Mouse (Mus musculus): ENCODE results near the gene Caap1. TPM values are rescaled to one million over a fixed set of nuclear protein-coding genes. Genes with fewer than 3 reads are reported as not detected.

Caap1 gene
- polyA plus RNA-seq, 1 experiment from 2014 or later: 23.4 TPM

DNA sequence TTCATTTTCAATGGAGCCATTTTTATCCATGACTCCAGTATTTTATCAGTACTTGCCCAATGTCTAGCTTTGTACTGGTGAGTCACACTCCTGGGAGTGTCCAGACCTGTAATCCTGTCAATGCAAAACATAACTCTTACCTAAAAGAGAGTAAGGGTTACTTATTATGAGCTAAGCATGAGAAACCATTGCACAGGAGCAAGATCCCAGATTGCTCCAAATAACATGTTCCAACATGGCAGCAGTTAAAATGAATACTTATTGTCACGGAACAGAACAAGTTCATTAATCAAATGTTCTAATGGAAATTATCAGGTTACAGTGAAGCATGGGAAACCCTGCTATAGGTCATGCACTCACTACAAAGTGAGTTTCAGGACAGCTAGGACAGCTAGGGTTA is 3.7 kb upstream of the Caap1 start:
- ATAC-seq: no peak
- Histone ChIP-seq H3K27me3 (no peaks in the 10 kb centered on the region), H3K9ac (replicated peaks) (no peak overlapping the region), H3K27ac (no peak overlapping the region), H3K4me3 (replicated peaks) (no peak overlapping the region), H3K4me2 (replicated peaks) (no peak overlapping the region), H3K9me3 (no peaks in the 10 kb centered on the region), H3K36me3 (no peaks in the 10 kb centered on the region), H3K4me1 (replicated peaks) (peaks cover 6% of the 10 kb centered on the region)
- 90% methylated on average over 1 of the region's 1 CpGs for WGBS

DNA sequence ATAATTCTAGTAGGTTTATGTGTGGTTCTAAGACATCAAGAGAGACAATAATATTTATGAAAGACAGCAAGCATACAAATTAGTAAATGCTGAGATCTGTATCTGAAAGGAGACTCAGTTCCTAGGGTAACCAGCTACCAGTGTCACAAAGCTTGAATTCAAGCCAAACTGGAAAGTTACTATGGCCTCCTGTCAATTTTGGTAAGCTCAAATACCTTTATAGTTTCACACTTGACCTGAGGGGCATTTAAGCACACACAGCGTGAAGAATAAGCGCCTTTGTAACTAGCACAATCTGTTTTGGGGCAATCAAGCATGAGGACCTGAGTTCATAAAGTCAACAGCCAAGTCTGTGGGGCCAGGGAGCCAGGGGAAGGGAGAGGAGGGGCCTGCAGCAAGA is 2.7 kb upstream of the Caap1 start:
- no peaks in the 10 kb centered on the region for H3K36me3 ChIP-seq
- H3K27ac ChIP-seq: no peak overlapping the region
- H3K9ac ChIP-seq (replicated peaks): no peak overlapping the region
- H3K4me1 ChIP-seq (replicated peaks): peaks cover 15% of the 10 kb centered on the region
- ATAC-seq: no peak
- H3K9me3 ChIP-seq: no peaks in the 10 kb centered on the region
- no peak overlapping the region for H3K4me2 ChIP-seq (replicated peaks)
- H3K27me3 ChIP-seq: no peaks in the 10 kb centered on the region
- 34% methylated on average over 2 of the region's 2 CpGs for WGBS
- H3K4me3 ChIP-seq (replicated peaks): no peak overlapping the region

DNA sequence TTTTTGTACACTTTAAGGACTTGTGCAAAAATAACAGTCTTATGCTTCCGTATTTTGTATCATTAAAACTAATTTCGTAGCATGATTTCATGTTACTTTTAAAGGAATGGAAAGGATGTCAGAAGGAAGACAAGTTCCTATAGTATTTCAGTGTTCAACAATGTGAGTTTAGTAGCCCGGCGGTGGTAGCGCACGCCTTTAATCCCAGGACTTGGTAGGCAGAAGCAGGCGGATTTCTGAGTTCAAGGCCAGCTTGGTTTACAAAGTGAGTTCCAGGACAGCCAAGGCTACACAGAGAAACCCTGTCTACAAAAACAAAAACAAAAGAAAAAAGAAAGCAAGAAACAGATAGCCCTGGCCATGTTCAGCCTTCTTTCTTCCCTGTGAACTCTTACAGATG is 549 bp upstream of the Caap1 start:
- H3K27me3 ChIP-seq: no peaks in the 10 kb centered on the region
- H3K4me1 ChIP-seq (replicated peaks): peaks cover 15% of the 10 kb centered on the region
- H3K9me3 ChIP-seq: no peaks in the 10 kb centered on the region
- H3K9ac ChIP-seq (replicated peaks): no peak overlapping the region
- ATAC-seq: no peak; the same call in 1 of the 2 replicates
- H3K4me3 ChIP-seq (replicated peaks): peak overlapping the region; percentile 96; the same call in 1 of the 2 replicates
- H3K36me3 ChIP-seq: no peaks in the 10 kb centered on the region
- no peak overlapping the region for H3K27ac ChIP-seq
- WGBS: 75% methylated on average over 7 of the region's 7 CpGs
- no peak overlapping the region for H3K4me2 ChIP-seq (replicated peaks)

DNA sequence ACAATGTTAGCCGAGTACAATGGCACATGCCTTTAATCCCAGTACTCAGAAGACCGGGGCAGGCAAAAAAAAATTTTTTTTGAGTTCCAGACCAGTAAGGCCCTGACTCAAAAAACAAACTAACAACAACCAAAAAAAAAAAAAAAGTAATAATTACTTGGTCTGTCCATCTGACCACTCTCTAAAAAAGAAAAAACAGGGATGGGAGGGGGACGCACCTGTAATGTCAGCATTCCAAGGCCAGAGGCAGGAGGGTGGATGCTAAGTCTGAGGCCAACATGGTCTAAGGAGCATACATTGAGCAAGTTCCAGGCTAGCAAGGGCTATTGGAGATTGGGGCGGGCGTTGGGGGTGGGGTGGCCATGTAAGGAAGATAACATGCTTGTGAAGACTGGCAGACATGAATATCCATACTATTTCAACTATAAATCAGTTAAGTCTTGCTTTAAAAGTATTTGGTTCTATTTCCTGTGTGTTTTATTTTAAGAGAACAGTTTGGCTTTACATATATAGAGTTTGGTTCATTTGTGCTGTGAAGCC is 1.6 kb downstream of the Caap1 start:
- ATAC-seq: no peak
- no peaks in the 10 kb centered on the region for H3K36me3 ChIP-seq
- H3K9ac ChIP-seq (replicated peaks): no peak overlapping the region
- H3K9me3 ChIP-seq: no peaks in the 10 kb centered on the region
- H3K4me3 ChIP-seq (replicated peaks): peak overlapping the region; percentile 96
- 91% methylated on average over 5 of the region's 5 CpGs for WGBS
- no peaks in the 10 kb centered on the region for H3K27me3 ChIP-seq
- peaks cover 15% of the 10 kb centered on the region for H3K4me1 ChIP-seq (replicated peaks)
- peak overlapping the region; percentile 75 for H3K4me2 ChIP-seq (replicated peaks)
- no peak overlapping the region for H3K27ac ChIP-seq

DNA sequence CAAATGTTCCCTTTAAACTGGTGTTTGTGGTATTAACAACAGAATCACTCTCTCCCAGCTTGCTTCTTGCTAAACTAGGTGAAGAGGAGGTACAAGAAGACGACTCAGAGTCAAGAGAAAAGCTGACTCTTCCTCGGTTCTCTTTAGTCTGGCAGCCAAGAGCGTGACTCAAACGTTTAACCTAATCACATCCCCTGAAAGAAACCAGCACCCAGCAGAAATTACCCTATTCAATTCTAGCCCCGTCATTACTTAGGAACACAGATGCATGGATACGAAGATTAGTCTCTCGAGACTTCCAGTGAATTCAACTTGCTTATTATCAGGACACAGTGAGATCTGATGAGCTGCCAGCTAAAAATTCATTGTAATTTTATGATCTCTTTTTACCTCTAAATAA is 12.3 kb downstream of the Caap1 start:
- no peaks in the 10 kb centered on the region for H3K4me1 ChIP-seq (replicated peaks)
- no peak overlapping the region for H3K4me3 ChIP-seq (replicated peaks)
- WGBS: 66% methylated on average over 7 of the region's 7 CpGs

DNA sequence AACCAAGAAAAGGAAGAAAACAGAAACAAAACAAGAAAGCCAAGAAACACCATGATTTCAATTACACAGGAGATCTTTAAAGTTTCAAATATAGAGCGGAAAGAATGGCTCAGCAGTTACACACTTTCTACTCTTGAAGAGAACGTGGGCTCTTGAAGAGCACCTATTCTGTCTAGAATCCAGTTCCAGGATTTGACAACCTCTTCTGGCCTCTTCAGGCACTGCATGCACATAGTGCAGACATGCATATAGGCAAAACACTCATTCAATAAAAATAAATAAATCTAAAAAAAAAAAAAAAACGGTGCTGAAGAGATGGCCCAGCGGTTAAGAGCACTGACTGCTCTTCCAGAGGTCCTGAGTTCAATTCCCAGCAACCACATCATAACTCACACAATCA is 13.6 kb downstream of the Caap1 start:
- no peak for ATAC-seq
- H3K9me3 ChIP-seq: no peaks in the 10 kb centered on the region
- H3K27me3 ChIP-seq: no peaks in the 10 kb centered on the region
- no peak overlapping the region for H3K4me2 ChIP-seq (replicated peaks)
- no peak overlapping the region for H3K27ac ChIP-seq
- peaks cover 48% of the 10 kb centered on the region for H3K36me3 ChIP-seq
- no peak overlapping the region for H3K4me3 ChIP-seq (replicated peaks)
- 96% methylated on average over 4 of the region's 4 CpGs for WGBS
- H3K9ac ChIP-seq (replicated peaks): no peak overlapping the region
- no peaks in the 10 kb centered on the region for H3K4me1 ChIP-seq (replicated peaks)

More for the DNA sequence above, 12.3 kb downstream of the Caap1 start:
- no peak for ATAC-seq
- Histone ChIP-seq H3K36me3 (peaks cover 40% of the 10 kb centered on the region), H3K27me3 (no peaks in the 10 kb centered on the region), H3K9me3 (no peaks in the 10 kb centered on the region), H3K9ac (replicated peaks) (no peak overlapping the region), H3K27ac (no peak overlapping the region), H3K4me2 (replicated peaks) (no peak overlapping the region)

DNA sequence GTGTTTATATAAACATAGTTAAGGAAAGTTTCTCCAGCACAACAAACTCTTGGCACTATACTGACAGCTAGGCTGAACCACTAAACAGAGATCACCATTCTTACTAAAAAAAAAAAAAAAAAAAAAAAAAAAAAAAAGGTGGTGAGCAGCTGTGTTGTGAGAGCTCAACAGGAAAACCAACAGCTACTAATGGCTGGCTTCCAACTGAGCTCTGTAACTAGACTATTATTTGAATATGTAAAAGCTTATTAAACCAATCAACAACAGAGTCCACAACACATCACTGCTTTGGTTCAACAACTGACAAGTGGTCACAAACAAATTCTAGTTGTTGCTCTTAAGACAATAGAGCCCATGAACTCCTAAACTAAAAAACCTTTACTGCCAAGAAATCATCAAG is 23.4 kb downstream of the Caap1 start:
- Histone ChIP-seq H3K4me3 (replicated peaks) (no peak overlapping the region), H3K27ac (no peak overlapping the region), H3K4me1 (replicated peaks) (no peaks in the 10 kb centered on the region), H3K27me3 (no peaks in the 10 kb centered on the region), H3K9me3 (no peaks in the 10 kb centered on the region), H3K4me2 (replicated peaks) (no peak overlapping the region), H3K9ac (replicated peaks) (no peak overlapping the region), H3K36me3 (peaks cover 22% of the 10 kb centered on the region; the same call in 1 of the 2 replicates)
- ATAC-seq: no peak

DNA sequence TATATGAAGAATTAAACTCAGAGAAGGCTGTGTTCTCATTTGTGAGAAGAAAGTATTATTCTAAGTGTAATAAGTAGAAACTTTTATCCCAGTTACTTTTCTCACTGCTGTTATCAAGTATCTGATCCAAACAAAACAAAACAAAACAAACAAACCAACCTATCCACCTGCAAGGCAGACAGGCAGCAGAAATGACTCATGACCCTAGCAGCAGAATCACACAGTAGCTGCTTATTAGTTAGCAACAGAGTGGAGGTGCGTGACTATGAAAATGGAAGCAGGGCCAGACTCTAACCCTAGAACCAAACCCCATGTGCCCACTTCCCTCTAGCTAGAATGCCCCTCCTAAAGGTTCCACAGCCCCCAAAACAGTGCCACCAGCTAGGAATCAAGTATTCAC is 27.1 kb downstream of the Caap1 start:
- no peak for ATAC-seq
- Histone ChIP-seq H3K27ac (no peak overlapping the region), H3K9me3 (no peaks in the 10 kb centered on the region), H3K4me3 (replicated peaks) (no peak overlapping the region), H3K36me3 (peaks cover 1% of the 10 kb centered on the region; the same call in 1 of the 2 replicates), H3K4me1 (replicated peaks) (no peaks in the 10 kb centered on the region), H3K27me3 (no peaks in the 10 kb centered on the region), H3K9ac (replicated peaks) (no peak overlapping the region), H3K4me2 (replicated peaks) (no peak overlapping the region)
- WGBS: 96% methylated on average over 1 of the region's 1 CpGs

DNA sequence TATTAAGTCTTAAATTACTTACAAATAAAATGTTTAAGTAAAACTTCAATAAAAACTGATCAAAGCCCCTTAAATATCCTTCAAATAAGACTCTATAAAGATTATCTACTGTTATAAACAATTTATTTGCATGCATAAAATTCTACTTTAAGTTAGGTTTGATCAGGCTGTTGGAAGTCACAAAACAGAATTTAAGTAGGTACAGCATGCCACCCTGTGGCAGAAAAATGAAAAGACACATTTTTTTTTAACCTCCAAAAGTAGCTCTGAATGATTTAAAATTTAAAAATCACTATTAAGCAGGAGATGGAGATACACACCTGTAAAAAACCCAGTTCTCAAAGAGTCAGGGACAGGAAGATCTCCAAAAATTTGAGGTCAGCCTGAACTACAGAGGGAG is 33.3 kb downstream of the Caap1 start:
- no peak for ATAC-seq
- Histone ChIP-seq H3K4me1 (replicated peaks) (no peaks in the 10 kb centered on the region), H3K9me3 (no peaks in the 10 kb centered on the region), H3K27ac (no peak overlapping the region), H3K4me2 (replicated peaks) (no peak overlapping the region), H3K9ac (replicated peaks) (no peak overlapping the region), H3K27me3 (no peaks in the 10 kb centered on the region), H3K36me3 (no peaks in the 10 kb centered on the region), H3K4me3 (replicated peaks) (no peak overlapping the region)

DNA sequence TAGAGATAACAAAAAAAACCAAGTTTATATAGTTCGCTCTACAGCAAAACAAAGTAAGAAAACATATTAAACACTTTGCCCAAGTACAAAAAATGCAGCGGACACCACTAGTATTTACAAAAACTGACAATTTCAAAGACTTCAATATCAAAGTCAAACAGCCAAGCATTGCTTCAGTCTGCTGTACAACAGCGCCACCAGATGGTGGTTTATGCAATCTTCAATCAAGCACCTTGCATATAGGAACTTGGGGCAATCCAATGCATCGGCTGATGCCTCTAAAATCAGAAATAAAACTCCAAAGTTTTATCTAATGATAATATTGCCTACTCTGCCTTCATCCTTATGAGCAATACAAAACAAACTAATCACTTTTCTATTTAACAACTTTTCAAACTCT is 39.0 kb downstream of the Caap1 start:
- no peak for ATAC-seq
- H3K4me3 ChIP-seq (replicated peaks): no peak overlapping the region
- 69% methylated on average over 4 of the region's 4 CpGs for WGBS

DNA sequence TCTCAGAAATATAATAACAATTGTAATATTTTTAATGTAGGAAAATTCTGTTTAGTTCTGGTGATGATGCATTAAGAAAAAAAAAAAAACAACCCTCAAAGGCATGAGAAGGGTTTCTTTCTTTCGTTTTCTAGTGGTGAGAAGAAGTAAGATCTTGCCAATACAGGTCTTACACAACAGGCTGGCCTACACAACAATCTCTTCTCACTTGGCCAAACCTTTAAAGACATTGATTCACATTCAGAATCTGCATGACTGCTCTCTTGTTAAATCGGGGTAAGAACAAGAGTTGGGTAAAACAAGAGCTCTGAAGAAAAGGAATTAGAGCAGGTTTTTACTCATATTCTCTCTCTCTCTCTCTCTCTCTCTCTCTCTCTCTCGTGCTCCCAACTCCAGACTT is 41.2 kb downstream of the Caap1 start:
- Histone ChIP-seq H3K4me1 (replicated peaks) (no peaks in the 10 kb centered on the region), H3K9me3 (no peaks in the 10 kb centered on the region), H3K36me3 (peaks cover 21% of the 10 kb centered on the region), H3K9ac (replicated peaks) (no peak overlapping the region), H3K27me3 (no peaks in the 10 kb centered on the region), H3K27ac (no peak overlapping the region), H3K4me3 (replicated peaks) (no peak overlapping the region), H3K4me2 (replicated peaks) (no peak overlapping the region)
- 71% methylated on average over 3 of the region's 3 CpGs for WGBS
- no peak for ATAC-seq

More for the DNA sequence above, 39.0 kb downstream of the Caap1 start:
- Histone ChIP-seq H3K4me2 (replicated peaks) (no peak overlapping the region), H3K9me3 (no peaks in the 10 kb centered on the region), H3K9ac (replicated peaks) (no peak overlapping the region), H3K27ac (no peak overlapping the region), H3K27me3 (no peaks in the 10 kb centered on the region), H3K4me1 (replicated peaks) (no peaks in the 10 kb centered on the region), H3K36me3 (peaks cover 7% of the 10 kb centered on the region; the same call in 1 of the 2 replicates)

DNA sequence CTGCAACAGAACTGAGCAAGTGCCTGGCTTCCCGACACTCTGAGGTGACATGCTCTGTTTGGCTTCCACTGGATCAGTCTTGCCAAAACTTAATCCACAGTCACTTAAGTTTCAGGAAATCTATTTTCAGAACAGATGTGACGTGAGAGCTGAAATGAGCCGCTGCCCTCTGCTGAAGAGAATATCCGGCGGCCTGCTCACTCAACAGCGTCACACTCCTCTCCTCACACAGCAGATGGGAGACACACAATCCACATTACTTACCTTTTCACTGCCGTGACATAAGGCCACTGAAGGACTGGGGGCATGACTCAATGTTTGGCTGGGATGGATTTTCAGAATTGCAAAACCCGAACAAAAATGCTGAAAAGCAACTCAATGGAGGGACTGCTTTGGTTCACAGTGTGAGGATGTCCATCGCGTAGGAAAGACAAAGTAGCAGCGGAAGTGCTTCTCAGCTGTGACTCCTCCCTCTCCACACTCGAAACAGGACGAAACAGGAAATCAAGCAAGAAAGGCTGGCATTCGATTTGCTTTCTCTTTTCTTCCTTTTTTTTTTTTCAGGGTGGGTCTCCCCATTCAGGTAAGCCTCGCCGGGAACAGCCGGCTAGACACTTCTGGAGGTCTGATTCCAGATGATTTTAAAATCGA is 79.7 kb downstream of the Caap1 start:
- H3K4me2 ChIP-seq (replicated peaks): no peak overlapping the region
- no peak for ATAC-seq
- no peaks in the 10 kb centered on the region for H3K9me3 ChIP-seq
- no peaks in the 10 kb centered on the region for H3K4me1 ChIP-seq (replicated peaks)
- 79% methylated on average over 18 of the region's 18 CpGs for WGBS
- H3K27ac ChIP-seq: no peak overlapping the region
- H3K27me3 ChIP-seq: no peaks in the 10 kb centered on the region
- H3K4me3 ChIP-seq (replicated peaks): no peak overlapping the region
- H3K9ac ChIP-seq (replicated peaks): no peak overlapping the region
- no peaks in the 10 kb centered on the region for H3K36me3 ChIP-seq

DNA sequence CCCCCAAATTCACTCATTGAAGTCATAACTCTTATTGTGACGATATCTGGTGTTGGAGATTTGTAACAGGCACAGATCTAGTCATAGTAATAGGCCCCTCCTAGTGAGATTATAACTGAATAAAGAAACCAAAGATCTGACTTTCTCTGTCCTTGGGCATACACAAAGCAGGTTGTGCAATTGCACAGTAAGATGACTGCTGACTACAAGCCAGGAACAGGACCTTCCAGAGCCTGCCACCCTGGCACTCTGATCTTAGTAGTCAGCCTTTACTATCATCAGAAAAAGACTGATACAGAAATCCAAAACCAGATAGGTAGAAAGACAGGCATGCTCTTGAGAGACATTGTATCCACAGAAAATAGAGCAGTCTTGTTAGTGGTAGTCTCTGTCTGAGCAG is 83.3 kb downstream of the Caap1 start:
- Histone ChIP-seq H3K27me3 (no peaks in the 10 kb centered on the region), H3K36me3 (no peaks in the 10 kb centered on the region), H3K9ac (replicated peaks) (no peak overlapping the region), H3K4me2 (replicated peaks) (no peak overlapping the region), H3K4me3 (replicated peaks) (no peak overlapping the region), H3K27ac (no peak overlapping the region), H3K4me1 (replicated peaks) (no peaks in the 10 kb centered on the region), H3K9me3 (no peaks in the 10 kb centered on the region)
- WGBS: 92% methylated on average over 1 of the region's 1 CpGs
- ATAC-seq: no peak
